Mouse (Mus musculus) kidney, postnatal 4 days (tissue): ENCODE data around the gene Gipc1.

Experiments
- DNase-seq, 2 experiments: peaks; one replicate each; pipeline ENCODE4 v3.0.0; 2021; ENCODE audit warnings: mixed read lengths in 2 of 2

The Gipc1 gene

GRCm38 (mm10) chr8:83681099-83681498, 28.6 kb downstream of the Gipc1 start:
- peak; percentile 58 to 70 for DNase-seq

GRCm38 (mm10) chr8:83684517-83684916, 32.0 kb downstream of the Gipc1 start:
- DNase-seq, result no peak

GRCm38 (mm10) chr8:83689264-83689663, 36.8 kb downstream of the Gipc1 start:
- DNase-seq, result no peak

- peak in 1 of 2 experiments; percentile 36 for DNase-seq
Observed at GRCm38 (mm10) chr8:83693609-83694236, 41.2 kb downstream of the Gipc1 start.

- peak in 1 of 2 experiments; percentile 56 for DNase-seq
Observed at GRCm38 (mm10) chr8:83694369-83695160, 42.1 kb downstream of the Gipc1 start.

GRCm38 (mm10) chr8:83695351-83696106, 43.1 kb downstream of the Gipc1 start:
- peak; percentile 21 to 38 for DNase-seq

- peak; percentile 51 to 68 for DNase-seq
Observed at GRCm38 (mm10) chr8:83697374-83698220, 45.1 kb downstream of the Gipc1 start.

GRCm38 (mm10) chr8:83698291-83698660, 45.8 kb downstream of the Gipc1 start:
- DNase-seq, result peak; percentile 50 to 67

- DNase-seq, result peak; percentile 88 to 93
Observed at GRCm38 (mm10) chr8:83698661-83699453, 46.4 kb downstream of the Gipc1 start, which contains the start of gene Pkn1. Gene Pkn1 (minus strand): TSS chr8:83699179.

GRCm38 (mm10) chr8:83699566-83699965, 47.1 kb downstream of the Gipc1 start:
- DNase-seq, result no peak

- no peak for DNase-seq
Observed at GRCm38 (mm10) chr8:83700423-83701085, 48.1 kb downstream of the Gipc1 start.

- DNase-seq, result no peak
Observed at GRCm38 (mm10) chr8:83703426-83703825, 50.9 kb downstream of the Gipc1 start.

- DNase-seq, result no peak
Observed at GRCm38 (mm10) chr8:83706411-83706810, 53.9 kb downstream of the Gipc1 start.

GRCm38 (mm10) chr8:83707554-83707953, 55.1 kb downstream of the Gipc1 start:
- no peak for DNase-seq
